Mouse (Mus musculus) ES-E14 (cell line): ENCODE results near the gene Cyth1.

Source experiments
- MAFK ChIP-seq: IDR thresholded peaks from 2 replicates; pipeline ENCODE4 v1.6.1; 2014; ENCODE audit warnings: mild to moderate bottlenecking, low read depth, low read length, inconsistent platforms; ENCODE audit not compliant: insufficient read depth
- ZC3H11A ChIP-seq: IDR thresholded peaks from 2 replicates; pipeline ENCODE4 v1.6.1; 2012; ENCODE audit warnings: low read depth, mild to moderate bottlenecking, inconsistent platforms, low read length, borderline replicate concordance

- TF ChIP-seq MAFK (no peak), ZC3H11A (no peak)
These were observed 11.7 kb upstream of the Cyth1 start for GRCm38 (mm10) chr11:118260081-118260480.
